Mouse (Mus musculus) brain, embryonic 18.5 days (tissue): ENCODE measurements around the gene Gm11437.
A peak's percentile ranks its signal among the peaks of the same experiment; 100 is the strongest.

Experiments used
- DNase-seq: peaks from one replicate; pipeline ENCODE4 v3.0.0-alpha.2; 2012; ENCODE audit warnings: low read depth, low spot score

The Gm11437 gene

GRCm38 (mm10) chr11:84145201-84145798 lies 22.0 kb downstream of the Gm11437 start:
- no peak for DNase-seq

GRCm38 (mm10) chr11:84141752-84142151 lies 25.5 kb downstream of the Gm11437 start:
- DNase-seq: no peak

- no peak for DNase-seq
Measured at GRCm38 (mm10) chr11:84136453-84136852, 30.8 kb downstream of the Gm11437 start.

GRCm38 (mm10) chr11:84134331-84134860 lies 32.9 kb downstream of the Gm11437 start:
- DNase-seq: no peak

DNA sequence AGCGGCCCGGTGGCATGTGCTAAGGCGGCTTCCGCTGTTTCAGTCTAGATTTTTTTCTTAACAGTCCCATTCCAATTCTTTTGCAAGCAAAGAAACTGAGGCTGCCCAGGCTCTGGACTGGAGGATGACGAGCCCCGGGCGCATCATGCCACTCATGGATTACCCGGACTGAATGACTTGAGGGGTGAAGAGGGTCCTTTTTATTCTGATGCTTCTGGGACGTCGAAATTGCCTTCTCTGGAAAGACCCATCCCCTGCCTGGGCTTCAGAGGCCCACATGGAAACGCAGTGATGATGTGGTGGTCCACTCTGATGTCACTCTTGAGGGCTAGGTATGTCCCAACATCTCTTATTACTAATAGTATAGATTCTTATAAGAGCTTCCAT lies 37.5 kb downstream of the Gm11437 start:
- DNase-seq: no peak

DNA sequence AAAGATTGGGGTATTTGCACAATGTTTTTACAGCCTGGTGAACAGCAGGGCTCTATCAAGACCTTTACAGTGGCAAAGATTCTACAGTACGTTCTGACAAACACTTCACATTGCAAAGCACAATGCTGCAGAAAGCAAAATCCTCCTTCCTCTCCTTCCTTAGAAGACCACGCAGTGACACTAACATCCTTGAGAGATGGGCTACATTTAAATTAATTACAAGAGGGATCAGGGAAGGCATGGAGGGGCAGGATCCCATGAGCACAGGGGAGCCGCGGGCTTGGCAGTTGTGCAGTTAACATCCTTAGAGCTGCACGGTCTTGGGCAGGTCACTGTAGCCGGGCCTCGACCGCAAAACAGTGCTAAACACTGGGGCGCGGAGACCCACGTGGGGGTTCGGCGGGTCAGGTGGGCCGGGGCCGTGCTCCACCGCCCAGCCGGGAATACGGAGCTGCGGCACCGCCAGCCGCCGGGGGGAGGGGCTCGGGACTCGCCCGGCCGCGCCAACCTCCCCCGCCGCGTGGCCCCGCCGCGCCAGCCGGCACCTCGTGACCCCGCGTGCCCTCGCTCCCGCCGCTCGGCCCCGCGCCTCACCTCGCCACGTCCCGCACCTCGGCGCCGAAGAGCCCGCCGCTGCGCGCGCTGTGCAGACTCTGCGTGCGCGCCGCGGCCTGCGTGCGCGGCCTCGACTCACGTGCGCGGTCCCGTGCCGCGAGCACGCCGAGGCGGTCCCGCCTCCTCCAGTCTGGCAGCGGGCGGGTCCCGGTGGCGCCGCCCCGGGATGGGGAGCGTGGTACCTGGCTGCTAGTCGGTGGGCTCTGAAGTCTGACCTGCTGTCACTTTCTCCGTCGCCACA lies 38.1 kb downstream of the Gm11437 start, which contains the start of the genes Tada2a and Acaca:
Tada2a (minus strand) TSS at position 658 of the 856 bp plus-strand sequence.
Acaca (plus strand) TSS at position 730 of the 856 bp plus-strand sequence.
- DNase-seq: peak; percentile 64

DNA sequence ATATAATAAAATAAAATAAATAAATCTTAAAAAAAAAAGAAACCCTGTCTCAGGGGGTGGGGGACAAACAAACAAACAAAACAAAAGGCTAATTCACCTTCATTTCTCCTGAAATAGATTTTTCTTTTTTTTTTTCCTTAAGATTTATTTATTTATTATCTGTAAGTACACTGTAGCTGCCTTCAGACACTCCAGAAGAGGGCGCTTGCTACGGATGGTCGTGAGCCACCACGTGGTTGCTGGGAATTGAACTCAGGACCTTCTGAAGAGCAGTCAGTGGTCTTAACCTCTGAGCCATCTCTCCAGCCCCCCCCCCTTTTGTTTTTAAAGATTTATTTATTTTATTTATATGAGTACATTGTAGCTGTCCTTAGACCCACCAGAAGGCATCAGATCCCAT lies 39.3 kb downstream of the Gm11437 start:
- DNase-seq: no peak

DNA sequence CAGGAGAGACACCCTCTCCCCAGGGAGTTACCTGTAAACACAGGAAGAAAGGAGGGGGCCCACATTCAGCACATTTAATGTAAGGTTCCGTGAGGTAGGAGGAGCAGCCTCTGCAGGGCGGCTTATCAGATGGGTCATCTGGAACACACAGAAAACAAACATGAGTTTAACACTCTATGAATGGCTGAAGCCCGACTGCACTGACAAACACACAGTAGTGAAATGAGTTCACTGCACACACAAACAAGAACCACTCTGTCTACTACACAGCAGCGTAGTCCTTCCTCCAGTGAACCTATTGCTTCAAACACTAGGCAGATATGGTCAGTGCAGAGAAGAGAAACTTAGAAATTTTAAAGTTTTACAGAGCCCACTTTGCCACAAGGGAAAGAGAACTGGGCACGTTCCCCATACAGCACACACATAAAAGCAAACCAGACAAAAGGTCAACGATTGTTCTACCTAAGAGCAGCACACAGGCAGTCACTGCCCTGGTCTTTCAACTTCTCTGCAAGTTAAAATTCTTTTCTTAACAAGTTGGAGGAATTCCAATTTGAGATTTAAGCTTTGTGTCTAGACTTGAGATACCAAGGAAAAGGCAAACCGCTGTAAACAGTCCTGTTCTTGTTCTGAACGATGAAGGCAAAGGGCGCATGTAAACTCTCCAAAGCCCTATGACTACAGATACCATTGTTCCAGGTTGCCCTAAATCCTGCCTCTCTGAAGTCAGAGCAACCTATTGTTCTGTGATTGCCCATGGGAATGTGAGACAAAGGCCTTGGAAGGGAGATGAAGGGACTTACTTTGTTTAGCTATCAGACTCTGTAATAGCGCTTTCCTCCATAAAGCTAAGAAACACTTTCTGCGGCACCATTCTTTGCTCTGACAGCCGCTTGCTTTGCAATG lies 46.0 kb downstream of the Gm11437 start:
- no peak for DNase-seq

- DNase-seq: no peak
Measured at GRCm38 (mm10) chr11:84117431-84117830, 49.8 kb downstream of the Gm11437 start.

DNA sequence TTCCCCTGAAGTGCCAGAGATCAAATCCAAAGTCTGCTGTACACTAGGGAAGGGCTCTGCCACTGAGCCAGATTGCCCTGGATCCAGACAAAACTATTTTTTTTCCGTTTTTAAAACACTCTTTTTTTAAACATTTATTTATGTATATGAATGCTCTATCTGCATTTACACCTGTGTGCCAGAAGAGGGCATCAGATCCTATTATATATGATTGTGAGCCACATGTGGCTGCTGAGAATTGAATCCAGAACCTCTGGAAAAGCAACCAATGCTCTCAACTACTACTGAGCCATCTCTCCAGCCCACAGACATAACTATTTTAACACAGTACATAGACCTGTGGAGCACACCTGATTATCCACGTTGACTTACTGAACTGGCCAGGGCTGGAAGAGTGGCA lies 51.1 kb downstream of the Gm11437 start:
- DNase-seq: no peak

DNA sequence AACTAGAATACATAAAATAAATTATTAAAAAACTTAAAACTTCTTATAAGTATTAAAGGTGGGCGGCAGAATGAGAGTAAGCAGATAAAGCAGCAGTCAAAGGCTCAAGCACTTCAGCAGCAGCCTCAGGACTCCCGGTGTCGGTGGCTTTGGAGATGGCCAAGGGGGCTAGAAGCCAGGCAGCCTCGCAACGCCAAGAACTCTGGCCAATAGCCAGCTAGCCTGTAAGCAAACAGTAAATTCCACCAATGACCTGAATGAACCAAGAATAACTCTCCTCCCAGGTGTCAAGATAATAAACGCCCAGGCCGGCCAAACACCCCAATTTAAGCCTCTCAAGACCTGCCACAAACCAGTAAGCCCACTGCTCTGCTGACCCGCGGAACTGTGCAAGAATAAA lies 51.6 kb downstream of the Gm11437 start:
- no peak for DNase-seq

DNA sequence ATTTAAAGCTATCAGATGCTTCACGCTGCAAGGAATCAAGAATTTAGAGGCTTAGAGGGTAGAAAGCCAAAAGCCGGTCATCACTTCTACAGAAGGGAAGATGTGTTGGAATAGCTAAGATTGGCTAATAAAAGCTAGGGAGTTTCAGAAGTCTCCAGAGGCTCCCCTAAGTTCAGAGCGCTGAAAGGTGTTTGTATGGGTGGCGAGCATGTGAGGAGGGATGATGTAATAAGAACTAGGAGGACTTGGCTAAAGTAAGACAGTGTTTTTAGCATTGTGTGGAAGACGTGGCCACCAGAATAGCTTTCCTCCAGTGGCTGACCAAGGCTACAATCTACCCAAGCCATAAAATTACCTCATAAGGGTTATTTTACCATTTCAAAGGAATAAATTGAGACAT lies 53.7 kb downstream of the Gm11437 start:
- no peak for DNase-seq

- no peak for DNase-seq
Measured at GRCm38 (mm10) chr11:84107137-84107536, 60.1 kb downstream of the Gm11437 start.

GRCm38 (mm10) chr11:84104036-84104435 lies 63.2 kb downstream of the Gm11437 start:
- no peak for DNase-seq

- no peak for DNase-seq
Measured at GRCm38 (mm10) chr11:84101182-84101581, 66.1 kb downstream of the Gm11437 start.
